Mouse (Mus musculus) mammary gland, adult 2 months (tissue): Measurements from ENCODE around the gene Orm1. TPM values are rescaled to one million over a fixed set of nuclear protein-coding genes. Genes with fewer than 3 reads are reported as not detected.

ENCODE experiments used
- polyA plus RNA-seq: library from polyadenylated mRNA; depleted of rRNA; stranded (reverse); fragments of >200 nt; gene quantifications from 2 replicates; pipeline ENCODE4 v1.2.3, GENCODE M21; 2012; ENCODE audit warnings: low replicate concordance; rRNA removed

Orm1 gene
- polyA plus RNA-seq, result 70.7 and 145 TPM in 2 replicates

GRCm38 (mm10) chr4:63344295-63344694 is at the start of gene Orm1:
Gene Orm1, plus strand, starts transcription at chr4:63344560.

GRCm38 (mm10) chr4:63355877-63356665 is 11.7 kb downstream of the Orm1 start, which contains the start of gene Orm3:
Gene Orm3, plus strand, starts transcription at chr4:63356162.

DNA sequence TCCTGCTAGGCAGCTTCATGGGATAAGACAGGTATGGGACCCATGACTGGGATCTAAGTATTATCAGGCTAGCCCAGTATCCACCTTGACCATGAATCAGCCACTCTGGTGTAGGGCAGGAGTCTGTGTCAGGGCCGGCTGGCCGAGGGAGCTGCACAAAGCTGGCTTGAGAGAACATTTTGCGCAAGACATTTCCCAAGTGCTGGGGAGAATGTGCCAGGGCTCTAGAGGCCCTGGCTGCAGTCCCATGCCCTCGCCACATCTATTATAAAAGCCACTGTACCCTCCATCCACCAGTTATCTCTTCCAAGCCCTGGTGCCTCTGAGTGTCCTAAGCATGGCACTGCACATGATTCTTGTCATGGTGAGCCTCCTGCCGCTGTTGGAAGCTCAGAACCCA is 17.8 kb downstream of the Orm1 start, which contains the start of gene Orm2:
Orm2 (plus strand) TSS at position 300 of the 400 bp plus-strand sequence.

Other genes with a start within 250 kb of the Orm1 start
- gene Ambp, start 189.8 kb upstream of the Orm1 start, polyA plus RNA-seq, result 4.5 TPM in 1 of 2 replicates, not detected in the other
- 0.10 TPM in 1 of 2 replicates, not detected in the other for gene Kif12, start 172.4 kb upstream of the Orm1 start, polyA plus RNA-seq
- gene Col27a1, start 130.6 kb upstream of the Orm1 start, polyA plus RNA-seq, result 10.4 and 15.2 TPM in 2 replicates
- gene Orm3, start 11.6 kb downstream of the Orm1 start, polyA plus RNA-seq, result 0.50 and 2.1 TPM in 2 replicates
- gene Orm2, start 17.9 kb downstream of the Orm1 start, polyA plus RNA-seq, result 1.8 and 3.4 TPM in 2 replicates
- gene Akna, start 58.8 kb downstream of the Orm1 start, polyA plus RNA-seq, result 22.6 and 62.0 TPM in 2 replicates
- gene Whrn, start 151.4 kb downstream of the Orm1 start, polyA plus RNA-seq, result 5.8 and 15.2 TPM in 2 replicates
- gene Atp6v1g1, start 200.2 kb downstream of the Orm1 start, polyA plus RNA-seq, result 26.9 and 32.4 TPM in 2 replicates
- 13.6 and 17.9 TPM in 2 replicates for gene Tmem268, start 214.2 kb downstream of the Orm1 start, polyA plus RNA-seq